Mouse (Mus musculus) large intestine, adult 2 months (tissue): ENCODE results near the gene Esam. TPM values are rescaled to one million over a fixed set of nuclear protein-coding genes. Genes with fewer than 3 reads are reported as not detected.

ENCODE experiments used
- polyA plus RNA-seq: library from polyadenylated mRNA; depleted of rRNA; stranded (reverse); fragments of >200 nt; gene quantifications from 2 replicates; pipeline ENCODE4 v1.2.3, GENCODE M21; 2012; rRNA removed

Gene Esam
- polyA plus RNA-seq, 1 experiment, result 15.3 TPM

Other genes starting within 250 kb of the Esam start
- gene Ccdc15, start 179.6 kb upstream of the Esam start, polyA plus RNA-seq, result 0.43 and 0.60 TPM in 2 replicates
- gene Hepacam, start 160.7 kb upstream of the Esam start, polyA plus RNA-seq, result 0.25 and 0.27 TPM in 2 replicates
- 6.5 and 8.2 TPM in 2 replicates for gene Robo4, start 126.2 kb upstream of the Esam start, polyA plus RNA-seq
- 0.21 and 0.44 TPM in 2 replicates for gene Robo3, start 94.8 kb upstream of the Esam start, polyA plus RNA-seq
- gene Msantd2, start 38.8 kb upstream of the Esam start, polyA plus RNA-seq, result 6.3 and 11.2 TPM in 2 replicates
- gene Vsig2, start 11.2 kb downstream of the Esam start, polyA plus RNA-seq, result 2.3 and 2.6 TPM in 2 replicates
- 2.9 TPM in 2 replicates for gene Nrgn, start 24.8 kb downstream of the Esam start, polyA plus RNA-seq
- 7.7 and 15.0 TPM in 2 replicates for gene Siae, start 27.6 kb downstream of the Esam start, polyA plus RNA-seq
- 0.30 and 0.60 TPM in 2 replicates for gene Spa17, start 85.6 kb downstream of the Esam start, polyA plus RNA-seq
- 80.7 and 81.6 TPM in 2 replicates for gene Tbrg1, start 129.2 kb downstream of the Esam start, polyA plus RNA-seq
- gene Panx3, start 141.2 kb downstream of the Esam start, polyA plus RNA-seq, result not detected in 2 replicates
- gene Olfr160, start 188.2 kb downstream of the Esam start, polyA plus RNA-seq, result not detected in 2 replicates
- not detected in 2 replicates for gene Olfr874, start 217.0 kb downstream of the Esam start, polyA plus RNA-seq
- gene Olfr875, start 243.8 kb downstream of the Esam start, polyA plus RNA-seq, result not detected in 2 replicates